Mouse (Mus musculus) gastrocnemius, adult 2 months (tissue): Measurements from ENCODE around the gene Mrpl37. TPM values are rescaled to one million over a fixed set of nuclear protein-coding genes. Genes with fewer than 3 reads are reported as not detected.
"Not testable (repeated sequence)": the region's sequence is repeated elsewhere in the genome, so short reads cannot be mapped to it uniquely, and the experiment has no call there.

ENCODE experiments used
- DNase-seq: peaks from one replicate; pipeline ENCODE4 v3.0.0; 2022
- H3K27ac ChIP-seq: fragments of 200-600 bp; 2 replicates; pipeline ENCODE4 v1.8.1; 2022; ENCODE audit warnings: mild to moderate bottlenecking
- H3K4me3 ChIP-seq: fragments of 200-600 bp; 2 replicates; pipeline ENCODE4 v1.8.1; 2022; ENCODE audit warnings: mild to moderate bottlenecking, moderate library complexity
- CTCF ChIP-seq: fragments of 200-600 bp; IDR thresholded peaks from 2 replicates; pipeline ENCODE4 v1.8.1; 2022; ENCODE audit warnings: antibody characterized with exemption, mild to moderate bottlenecking, moderate library complexity
- intact Hi-C: fragments of 180-260 bp; cut with DNase I; formaldehyde crosslinking; loops from one replicate; pipeline ENCODE4 v1.15.1; 2025
- long read RNA-seq, 2 experiments: library from polyadenylated mRNA; stranded (forward); transcript quantifications; one replicate each; pipeline ENCODE4 v2.0.0; 2021
- total RNA-seq, 2 experiments: library from RNA; stranded (reverse); gene quantifications; 2 replicates each; pipeline ENCODE4 v1.2.3; 2021

The Mrpl37 gene
- total RNA-seq = 10 to 100 TPM; 80.8 to 97.5 TPM
- long read RNA-seq, experiment 1, transcript Mrpl37-201 (7 exons, 1,498 nt) = major isoform, 71 of 76 reads
- long read RNA-seq, experiment 1, partial matches to known transcripts = 2 of 76 reads
- long read RNA-seq, experiment 1, other reads (novel, unspliced or antisense) = 3 of 76 reads
- long read RNA-seq, experiment 2, transcript Mrpl37-201 (7 exons, 1,498 nt) = major isoform, 96 of 99 reads
- long read RNA-seq, experiment 2, partial matches to known transcripts = 0 of 99 reads
- long read RNA-seq, experiment 2, other reads (novel, unspliced or antisense) = 2 of 99 reads

DNA sequence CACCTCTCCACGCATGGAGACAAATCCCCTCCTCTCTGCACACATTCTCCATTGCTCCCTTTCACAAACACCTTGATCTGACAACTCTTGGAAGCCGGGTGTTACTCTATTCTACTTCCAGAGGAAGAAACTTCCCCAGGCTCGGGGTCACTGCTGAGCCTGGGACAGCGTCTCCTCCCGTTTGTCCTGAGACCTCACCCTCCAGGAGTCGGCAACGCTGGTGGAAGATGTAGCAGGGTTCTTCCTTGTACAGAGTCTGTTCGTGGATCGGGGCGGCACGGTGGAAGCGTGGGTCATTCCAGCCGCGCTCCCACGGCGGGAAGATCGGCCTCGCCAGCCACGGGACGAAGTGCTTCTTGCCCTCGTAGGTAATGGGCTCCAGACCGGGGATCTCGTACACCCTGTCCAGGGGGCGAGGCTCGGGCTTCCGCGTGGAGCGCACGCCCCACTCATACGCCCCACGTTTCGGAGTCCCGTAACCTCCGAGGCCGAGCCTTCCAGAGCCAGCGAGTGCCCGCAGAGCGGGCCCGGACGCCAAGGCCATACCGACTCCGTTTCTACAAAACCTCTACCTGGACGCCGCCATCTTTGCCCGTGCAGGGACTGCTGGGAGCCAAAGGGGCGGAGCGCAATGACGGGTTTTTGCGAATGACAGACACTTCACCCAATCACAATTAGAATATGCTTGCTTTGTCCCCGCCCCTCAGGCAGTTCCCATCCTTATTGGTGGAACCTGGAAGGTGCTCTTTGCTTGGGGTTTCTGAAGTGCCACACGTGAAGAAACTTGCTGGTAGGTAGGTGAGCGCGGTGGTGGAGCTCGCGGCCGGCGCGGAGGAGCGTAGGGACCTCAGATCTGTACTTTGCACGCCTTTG lies at the start of gene Mrpl37, which contains the start of gene Cyb5rl:
TSS of gene Mrpl37 (minus strand) at position 617 of the 873 bp plus-strand sequence.
TSS of gene Cyb5rl (plus strand) at position 737 of the 873 bp plus-strand sequence.
- peak; percentile 95 for DNase-seq
- intact Hi-C loops = loop anchor here (2.0 to 5.0 kb wide), 3 partner anchors 96 to 228 kb away; no protein-coding TSS in a partner anchor
- Histone ChIP-seq H3K27ac (peak within 1 kb of the TSS; percentile 96), H3K4me3 (peak within 1 kb of the TSS; percentile 95)
- no peak for TF ChIP-seq CTCF

DNA sequence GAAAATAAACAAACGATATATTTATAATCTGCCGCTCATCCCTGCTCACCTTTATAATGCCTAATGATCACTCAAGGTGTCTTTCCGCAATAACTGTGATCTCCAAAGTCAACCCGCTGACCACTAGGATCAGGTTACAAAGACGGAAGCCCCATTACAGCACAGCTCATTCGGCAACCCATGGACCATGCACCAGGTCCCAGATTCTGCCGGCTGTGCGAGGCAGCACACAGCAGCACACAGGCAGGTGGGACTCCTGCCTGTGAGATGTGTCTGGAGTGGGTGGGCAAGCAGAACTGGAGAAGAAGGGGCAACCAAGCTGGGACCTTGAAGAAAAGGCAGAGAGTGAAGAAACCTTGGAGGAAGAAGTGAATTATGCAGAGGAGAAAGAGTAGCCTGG lies 47.6 kb upstream of the Mrpl37 start:
- Histone ChIP-seq H3K4me3 (no peak overlapping the region), H3K27ac (no peak overlapping the region)
- no peak for TF ChIP-seq CTCF
- intact Hi-C loops = no loop called here
- DNase-seq = no peak

DNA sequence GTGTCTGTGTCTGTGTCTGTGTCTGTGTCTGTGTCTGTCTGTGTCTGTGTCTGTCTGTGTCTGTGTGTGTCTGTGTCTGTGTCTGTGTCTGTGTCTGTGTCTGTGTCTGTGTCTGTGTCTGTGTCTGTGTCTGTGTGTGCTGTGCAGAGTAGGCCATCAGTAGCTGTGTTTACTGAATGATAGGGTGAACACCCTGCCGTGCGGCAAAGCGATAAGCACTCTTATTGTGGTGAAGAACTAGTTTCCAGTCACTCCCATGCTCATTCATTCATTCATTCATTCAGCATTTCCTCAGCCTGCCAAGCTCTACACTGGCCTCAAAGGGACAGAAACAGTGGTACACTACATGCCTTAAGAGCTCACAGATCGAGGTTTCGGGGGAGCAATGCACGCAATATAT lies 42.5 kb upstream of the Mrpl37 start:
- H3K27ac ChIP-seq, DNase-seq, intact Hi-C loops, H3K4me3 ChIP-seq: not testable (repeated sequence)

DNA sequence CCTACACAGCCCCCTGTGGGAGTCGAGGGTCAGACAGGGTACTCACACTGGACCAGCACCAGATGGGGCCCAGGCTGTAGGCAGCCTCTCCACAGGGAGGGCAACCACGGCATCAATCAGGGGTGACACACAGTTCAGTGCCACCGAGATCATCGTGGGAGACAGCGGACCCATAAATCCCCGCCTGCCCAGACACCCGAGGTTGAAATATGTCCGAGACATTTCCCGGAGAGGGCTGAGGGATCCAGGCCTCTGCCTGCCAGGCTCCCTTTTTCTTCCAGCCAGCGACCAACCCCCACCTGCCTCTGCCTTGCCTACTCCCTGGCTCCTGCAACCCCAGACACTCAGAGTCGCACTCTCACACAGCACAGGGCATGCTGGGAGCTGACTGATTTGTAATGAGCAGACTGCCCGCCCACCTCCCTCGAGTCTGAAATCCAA lies 41.6 kb upstream of the Mrpl37 start:
- no peak for TF ChIP-seq CTCF
- Histone ChIP-seq H3K27ac (no peak overlapping the region), H3K4me3 (no peak overlapping the region)
- DNase-seq = no peak
- intact Hi-C loops = no loop called here

DNA sequence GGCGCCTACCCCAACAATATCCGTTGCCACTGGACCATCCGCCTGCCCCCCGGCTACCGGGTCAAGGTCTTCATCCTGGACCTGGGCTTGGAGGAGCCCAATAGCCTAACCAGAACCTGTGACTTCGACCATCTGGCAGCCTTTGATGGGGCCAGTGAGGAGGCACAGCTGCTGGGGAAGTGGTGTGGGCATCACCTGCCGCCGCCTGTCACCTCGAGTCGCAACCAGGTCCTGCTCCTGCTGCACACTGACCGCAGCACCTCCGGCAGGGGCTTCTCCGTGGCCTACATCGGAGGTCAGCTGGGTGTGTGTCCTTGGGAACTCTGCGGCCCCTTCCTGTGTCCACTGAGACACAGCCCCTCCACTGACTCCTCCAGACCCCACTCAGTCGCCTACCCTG lies 40.1 kb upstream of the Mrpl37 start:
- Histone ChIP-seq H3K4me3 (no peak overlapping the region), H3K27ac (no peak overlapping the region)
- intact Hi-C loops = no loop called here
- no peak for TF ChIP-seq CTCF
- DNase-seq = no peak

DNA sequence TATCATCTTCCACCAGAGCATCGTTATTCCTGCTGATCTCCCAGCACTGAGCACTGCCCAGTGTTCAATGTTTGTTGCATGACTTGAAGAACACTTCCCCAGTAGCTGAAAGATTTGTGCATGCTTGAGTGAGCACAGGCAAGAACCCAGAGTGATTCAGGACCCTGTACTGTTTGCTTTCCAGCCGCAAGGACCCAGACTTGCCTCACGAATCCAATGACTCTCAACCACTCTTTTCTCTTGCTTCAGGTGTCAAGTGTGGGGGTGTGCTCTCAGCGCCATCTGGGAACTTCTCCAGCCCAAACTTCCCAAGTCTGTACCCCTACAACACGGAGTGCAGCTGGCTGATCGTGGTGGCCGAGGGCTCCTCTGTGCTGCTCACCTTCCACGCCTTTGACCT lies 35.6 kb upstream of the Mrpl37 start:
- no peak for DNase-seq
- Histone ChIP-seq H3K27ac (no peak overlapping the region), H3K4me3 (no peak overlapping the region)
- intact Hi-C loops = no loop called here
- no peak for TF ChIP-seq CTCF

DNA sequence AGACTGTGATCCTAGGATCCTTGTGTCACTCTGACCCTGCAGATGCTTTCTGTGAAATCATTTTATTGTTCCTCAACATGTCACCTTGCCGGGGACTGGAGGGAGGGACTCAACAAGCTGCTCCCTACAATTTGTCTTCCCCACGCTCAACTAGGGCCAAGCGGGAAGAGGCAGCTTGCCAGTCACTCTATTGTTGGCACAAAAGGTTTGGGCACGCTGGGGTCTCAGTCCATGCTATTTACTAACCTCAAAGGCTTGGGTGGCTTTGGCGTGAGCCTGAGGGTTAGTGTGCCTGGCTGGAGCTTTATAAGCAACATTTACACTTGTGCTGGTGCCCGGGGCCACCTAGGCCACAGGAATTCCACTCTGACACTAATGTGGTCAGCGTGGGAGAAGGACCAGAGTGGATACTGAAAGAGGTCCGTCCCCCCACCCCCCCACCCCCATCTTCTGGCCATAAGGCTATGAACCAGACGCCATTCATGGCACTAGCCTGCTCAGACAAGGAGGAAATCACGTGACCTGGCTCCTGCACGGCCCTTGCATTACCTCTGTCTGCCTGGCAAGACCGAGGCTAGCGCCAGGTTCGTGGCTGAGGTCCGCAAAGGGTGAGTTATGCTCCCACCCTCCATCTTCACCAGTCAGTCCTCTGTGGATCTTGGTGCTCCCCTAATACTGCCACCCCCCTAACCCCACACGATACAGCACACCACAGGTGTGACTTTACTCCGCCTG lies 32.3 kb upstream of the Mrpl37 start:
- Histone ChIP-seq H3K27ac (no peak overlapping the region), H3K4me3 (no peak overlapping the region)
- TF ChIP-seq CTCF = no peak
- intact Hi-C loops = no loop called here
- DNase-seq = no peak

DNA sequence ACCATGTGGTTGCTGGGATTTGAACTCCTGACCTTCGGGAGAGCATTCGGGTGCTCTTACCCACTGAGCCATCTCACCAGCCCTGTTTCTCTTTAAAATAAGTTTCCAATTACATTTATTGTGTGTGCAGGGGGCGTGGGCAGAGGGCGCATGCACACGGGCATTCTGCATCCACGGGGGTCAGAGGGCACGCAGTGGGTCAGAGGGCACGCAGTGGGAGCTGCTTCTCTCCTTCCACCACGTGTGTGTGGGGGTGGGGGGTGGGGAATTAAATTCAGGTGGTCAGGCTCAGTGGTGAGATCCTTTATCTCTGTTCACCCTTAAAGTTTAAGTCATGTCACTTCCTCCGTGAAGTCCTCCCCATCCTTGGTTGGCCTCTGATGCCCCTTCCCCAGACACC lies 31.7 kb upstream of the Mrpl37 start:
- H3K27ac ChIP-seq = no peak overlapping the region
- no peak for TF ChIP-seq CTCF
- no peak for DNase-seq
- intact Hi-C loops = no loop called here
- H3K4me3 ChIP-seq = no peak overlapping the region

DNA sequence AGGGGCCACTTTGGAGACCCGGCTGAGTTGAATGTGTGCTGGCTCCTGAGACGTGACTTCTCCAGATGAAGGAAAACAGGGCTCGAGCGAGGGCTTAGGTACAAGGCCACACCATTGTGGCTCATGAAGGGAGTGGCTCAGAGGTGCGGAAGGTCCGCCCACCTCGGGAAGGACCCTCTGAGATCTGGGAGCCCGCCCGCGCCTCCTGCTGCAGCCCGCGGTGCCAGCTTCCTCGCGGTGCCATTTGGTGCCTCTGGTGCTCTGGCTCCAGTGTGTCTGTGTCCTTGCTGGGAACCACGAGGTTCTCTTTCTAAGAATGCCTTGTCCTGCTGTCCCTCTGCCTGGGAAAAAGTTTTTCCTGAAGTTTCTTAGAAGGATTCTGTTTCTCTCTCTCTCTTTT lies 31.2 kb upstream of the Mrpl37 start:
- Histone ChIP-seq H3K4me3 (no peak overlapping the region), H3K27ac (no peak overlapping the region)
- TF ChIP-seq CTCF = no peak
- DNase-seq = no peak
- intact Hi-C loops = no loop called here

DNA sequence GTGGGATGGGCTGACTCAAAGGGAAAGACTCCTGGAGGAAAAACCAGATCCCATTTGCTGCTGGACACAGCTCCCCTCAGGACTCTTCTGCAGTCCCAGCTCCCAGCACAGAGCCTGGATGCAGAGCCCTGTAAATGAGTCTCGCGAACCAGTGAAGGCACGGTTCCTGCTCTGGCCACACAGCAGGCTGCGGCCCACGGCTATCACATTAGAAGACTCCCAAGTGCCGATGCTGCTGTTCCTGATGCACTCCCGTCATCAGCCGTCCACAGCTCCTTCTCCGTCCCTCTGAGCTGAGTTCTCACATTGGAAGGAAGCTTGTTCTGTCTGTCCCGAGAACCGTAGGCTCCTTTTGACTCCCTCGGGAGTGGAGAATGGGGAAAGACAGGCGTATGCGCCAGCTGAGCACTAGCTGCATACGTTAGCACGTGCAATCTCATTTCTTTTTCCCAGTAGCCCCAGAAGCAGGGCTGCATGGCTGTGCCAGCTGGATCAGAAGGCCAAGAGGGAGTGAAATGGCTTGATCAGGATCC lies 30.2 kb upstream of the Mrpl37 start, which contains the start of gene Cdcp2:
TSS of gene Cdcp2 (plus strand) at position 51 of the 533 bp plus-strand sequence.
- intact Hi-C loops = no loop called here
- DNase-seq = no peak
- Histone ChIP-seq H3K4me3 (no peak within 1 kb of the TSS), H3K27ac (no peak within 1 kb of the TSS)
- no peak for TF ChIP-seq CTCF

DNA sequence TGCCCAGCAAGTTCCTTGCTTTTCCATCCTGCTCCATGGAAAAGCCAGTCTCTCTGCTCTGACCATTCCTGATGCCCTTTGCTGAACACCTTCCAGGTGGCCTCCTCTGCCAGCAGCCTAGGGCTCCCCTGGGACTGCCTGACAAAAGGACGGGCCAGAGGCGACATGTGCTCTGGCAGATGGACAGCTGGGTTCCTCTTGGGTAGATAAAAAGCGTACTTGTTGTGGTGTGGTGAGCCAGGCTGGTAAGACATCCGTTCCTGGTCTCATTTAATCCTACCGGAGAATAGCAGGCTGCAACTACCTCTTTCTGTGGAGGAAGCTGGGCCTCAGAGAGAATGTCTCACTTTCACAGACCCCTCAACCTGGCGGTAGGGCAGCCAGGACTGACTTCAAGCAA lies 29.4 kb upstream of the Mrpl37 start:
- intact Hi-C loops = no loop called here
- no peak overlapping the region for H3K4me3 ChIP-seq
- no peak for DNase-seq
- no peak overlapping the region for H3K27ac ChIP-seq
- TF ChIP-seq CTCF = no peak

DNA sequence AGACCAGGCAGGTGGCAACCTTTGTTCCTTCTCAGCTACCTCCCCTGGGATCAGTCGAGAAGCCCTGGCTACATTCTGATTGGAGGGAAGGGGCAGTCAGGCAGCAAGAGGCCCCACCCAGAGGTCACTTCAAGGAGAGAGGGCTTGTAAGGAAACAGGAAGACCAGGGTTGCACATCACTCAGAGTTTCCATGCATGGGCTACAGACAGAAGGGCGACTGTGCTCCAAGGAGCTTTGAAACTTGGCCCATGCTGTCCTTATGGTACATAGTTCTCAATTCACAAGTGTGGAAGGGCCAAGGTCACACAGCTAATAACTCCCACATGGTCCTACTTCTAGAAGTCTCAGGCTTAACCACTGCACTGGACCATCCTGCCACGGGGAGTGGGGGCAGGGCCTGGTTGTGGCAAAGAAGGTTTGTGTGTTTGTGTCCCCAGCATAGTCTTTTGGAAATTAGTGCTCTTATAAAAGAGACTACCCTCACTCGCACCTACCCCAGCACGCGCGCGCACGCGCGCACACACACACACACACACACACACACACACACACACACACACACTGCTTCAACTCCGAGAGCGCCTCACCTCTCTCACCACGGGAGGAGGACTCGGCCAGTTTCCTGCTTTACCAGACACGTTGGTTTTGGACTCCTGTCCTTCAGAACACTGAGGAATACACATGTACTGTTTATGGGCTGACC lies 28.0 kb upstream of the Mrpl37 start:
- no peak for DNase-seq
- Histone ChIP-seq H3K4me3 (no peak overlapping the region), H3K27ac (no peak overlapping the region)
- intact Hi-C loops = no loop called here
- TF ChIP-seq CTCF = no peak
